Mouse (Mus musculus): ENCODE data around the gene Taf3. TPM values are rescaled to one million over a fixed set of nuclear protein-coding genes. Genes with fewer than 3 reads are reported as not detected.

The Taf3 gene
- total RNA-seq, 2 experiments from 2014 or later: 13.9 to 15.4 TPM

DNA sequence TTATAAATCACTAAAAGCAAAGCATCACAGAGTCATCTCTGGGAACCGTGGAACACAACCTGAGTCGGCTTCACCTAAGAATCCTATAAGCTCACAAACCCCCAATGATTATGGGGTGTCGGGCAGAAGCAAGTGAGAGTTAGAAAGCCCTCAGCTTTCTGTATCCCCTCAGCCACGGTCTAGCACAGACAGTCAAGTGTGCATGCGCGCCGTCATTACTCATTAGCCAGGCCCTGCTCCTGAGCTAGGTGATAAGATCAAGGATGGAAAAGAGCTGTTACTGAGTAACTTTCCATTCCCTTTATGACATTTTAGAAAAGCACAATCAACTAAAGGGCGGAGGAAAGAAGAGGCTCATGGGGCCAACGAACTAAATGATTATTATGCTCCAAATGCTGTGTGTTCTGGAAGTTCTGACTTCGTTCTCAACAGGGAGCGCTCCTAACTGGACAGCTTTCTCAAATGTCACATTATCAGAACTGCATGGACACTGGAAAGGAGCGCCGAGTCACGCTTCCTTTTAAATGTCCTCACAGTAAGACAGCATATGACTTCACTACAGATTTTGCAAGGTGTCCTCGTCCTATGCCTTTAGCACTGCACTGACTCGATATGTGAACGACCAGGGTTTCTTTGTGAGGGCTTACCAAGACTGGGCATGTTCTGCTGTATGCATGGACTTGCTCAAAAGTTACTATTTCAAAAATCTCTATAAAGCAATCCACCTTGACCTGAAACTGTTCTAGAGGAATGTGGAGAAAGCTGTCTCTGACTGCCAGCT lies 129.5 kb downstream of the Taf3 start:
- no peak for DNase-seq (ENCODE audit: low spot score in 2 of 2)
- Histone ChIP-seq H3K4me3 (no peak overlapping the region), H3K27ac (no peak overlapping the region)
- TF ChIP-seq CTCF (conservative IDR thresholded peaks at IDR 0.05): no peak

GRCm38 (mm10) chr2:9917602-9918001 lies 130.8 kb downstream of the Taf3 start:
- H3K4me3 ChIP-seq: no peak overlapping the region
- no peak overlapping the region for H3K27ac ChIP-seq
- TF ChIP-seq CTCF (conservative IDR thresholded peaks at IDR 0.05): no peak
- DNase-seq (ENCODE audit: low spot score in 2 of 2): peak; percentile 2 to 18

- no peak overlapping the region for H3K27ac ChIP-seq
- no peak overlapping the region for H3K4me3 ChIP-seq
- DNase-seq (ENCODE audit: low spot score in 2 of 2): no peak
- no peak for TF ChIP-seq CTCF (conservative IDR thresholded peaks at IDR 0.05)
Observed at GRCm38 (mm10) chr2:9905995-9906394, 142.4 kb downstream of the Taf3 start.

DNA sequence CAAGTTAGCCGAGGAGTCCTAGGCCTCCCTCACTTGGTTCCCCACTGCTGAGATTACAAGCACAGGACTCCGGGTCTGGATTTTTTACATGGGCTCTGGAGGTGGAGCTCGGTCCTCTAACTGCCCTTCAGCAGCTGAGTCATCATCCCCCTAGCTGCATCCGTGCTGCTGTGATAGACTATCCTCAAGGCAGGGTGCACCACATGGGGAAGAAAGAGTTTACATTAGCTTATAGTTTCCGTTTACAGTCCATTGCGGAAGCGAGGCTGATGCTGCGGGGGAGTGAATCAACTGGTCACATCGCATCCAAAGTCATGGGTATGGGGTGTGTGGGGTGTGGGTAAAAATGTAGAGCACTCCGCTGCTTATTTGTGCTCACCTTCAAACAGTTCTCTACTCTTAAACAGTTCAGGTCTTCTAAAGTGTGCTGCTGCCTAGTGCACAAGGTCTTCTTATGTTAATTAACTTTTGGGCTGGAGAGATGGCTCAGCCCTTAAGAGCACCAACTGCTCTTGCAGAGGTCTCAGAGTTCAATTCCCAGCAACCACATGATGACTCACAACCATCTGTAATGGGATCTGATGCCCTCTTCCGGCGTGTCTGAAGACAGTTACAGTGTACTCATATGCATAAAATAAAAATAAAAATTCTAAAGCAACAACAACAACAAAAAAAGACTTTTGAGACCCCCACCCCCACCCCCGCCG lies 144.4 kb downstream of the Taf3 start:
- DNase-seq (ENCODE audit: low spot score in 2 of 2): no peak
- Histone ChIP-seq H3K27ac (no peak overlapping the region), H3K4me3 (no peak overlapping the region)
- TF ChIP-seq CTCF (conservative IDR thresholded peaks at IDR 0.05): no peak

DNA sequence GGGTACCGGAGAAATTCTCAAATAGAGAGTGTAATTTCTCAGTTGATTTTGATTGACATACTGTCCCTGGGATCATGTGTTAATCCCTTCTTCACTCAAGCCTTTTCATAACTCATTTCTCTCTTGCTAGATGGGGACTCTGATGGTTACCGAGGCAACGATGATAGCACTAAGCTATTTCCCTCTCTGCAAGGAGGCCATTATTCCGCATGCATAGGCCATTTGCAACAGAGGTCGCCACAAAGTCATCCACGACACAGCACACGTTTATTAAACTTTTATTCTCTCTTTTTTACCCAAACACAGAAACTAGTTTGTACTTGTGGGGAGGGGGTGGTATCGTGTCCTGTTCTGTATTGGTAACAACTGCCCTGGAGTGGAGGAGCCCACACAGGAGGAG lies 150.6 kb downstream of the Taf3 start:
- Histone ChIP-seq H3K4me3 (no peak overlapping the region), H3K27ac (no peak overlapping the region)
- no peak for TF ChIP-seq CTCF (conservative IDR thresholded peaks at IDR 0.05)
- no peak for DNase-seq (ENCODE audit: low spot score in 2 of 2)

DNA sequence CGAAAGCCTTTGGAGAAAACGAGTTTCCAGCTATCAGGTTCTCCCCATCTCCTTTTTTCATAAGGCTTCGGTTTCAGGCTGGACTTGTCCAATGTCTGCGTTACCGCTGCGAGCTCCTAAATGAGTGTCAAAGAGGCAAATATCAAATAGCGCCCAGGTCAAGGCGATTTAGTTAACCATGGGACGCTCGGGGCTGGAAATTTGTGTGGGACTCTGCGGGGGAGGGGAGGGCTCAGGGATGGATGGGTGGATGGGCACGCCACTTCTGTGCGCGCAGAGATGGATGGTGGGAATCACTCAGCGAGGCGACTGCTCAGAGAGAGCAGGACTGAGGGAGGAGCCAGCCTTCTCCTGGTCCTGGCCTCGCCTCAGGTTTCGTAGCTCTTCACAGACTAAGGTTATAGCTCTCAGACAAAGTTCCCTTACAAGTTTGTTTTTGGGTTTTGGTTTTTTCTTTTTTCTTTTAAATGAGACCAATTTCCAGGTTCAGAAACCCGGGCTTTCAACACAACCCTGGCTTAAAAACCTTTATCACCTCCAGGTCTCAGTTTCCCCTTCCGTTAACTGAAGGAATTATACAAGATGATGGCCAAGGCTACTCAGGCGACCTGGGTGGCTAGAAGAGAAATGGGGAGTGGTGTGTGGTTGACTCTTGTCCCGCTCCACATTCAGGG lies 152.2 kb downstream of the Taf3 start:
- no peak for DNase-seq (ENCODE audit: low spot score in 2 of 2)
- TF ChIP-seq CTCF (conservative IDR thresholded peaks at IDR 0.05): no peak
- Histone ChIP-seq H3K4me3 (no peak overlapping the region), H3K27ac (no peak overlapping the region)

DNA sequence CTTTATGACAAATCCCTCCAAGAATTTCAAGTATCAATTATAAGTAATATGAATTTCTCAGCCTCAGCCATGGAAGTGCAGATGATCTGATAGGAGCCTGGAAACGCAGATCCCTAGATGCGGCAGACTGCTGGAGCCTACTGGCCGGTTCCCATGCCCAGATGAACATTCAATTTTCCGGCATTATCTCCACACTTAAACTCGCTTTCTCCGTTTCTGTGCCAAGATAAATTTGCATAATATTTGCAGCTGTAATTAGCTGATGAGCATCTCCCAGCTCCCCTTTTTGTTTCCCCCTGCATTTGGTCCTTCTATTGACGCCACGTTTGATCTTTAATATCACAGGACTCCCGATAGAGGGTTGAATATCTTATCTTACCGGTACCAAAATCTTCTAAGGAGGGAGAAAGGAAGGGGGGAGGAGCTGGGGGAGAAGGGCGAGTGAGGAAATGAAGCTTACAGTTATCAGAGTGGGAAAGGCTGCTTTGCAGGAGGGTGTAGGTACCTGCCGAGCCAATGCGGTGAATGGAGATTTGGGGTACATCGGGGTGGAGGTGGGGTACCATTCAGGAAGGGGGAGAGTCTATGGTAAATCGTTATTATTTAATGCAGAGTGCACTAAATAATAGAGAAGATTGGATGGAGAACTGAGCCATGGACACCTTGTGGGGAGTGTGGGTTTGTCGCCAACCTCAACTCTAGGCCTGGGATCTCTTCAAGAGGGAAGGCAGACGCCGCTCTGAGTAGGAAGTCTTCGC lies 153.4 kb downstream of the Taf3 start:
- H3K27ac ChIP-seq: no peak overlapping the region
- no peak for DNase-seq (ENCODE audit: low spot score in 2 of 2)
- no peak for TF ChIP-seq CTCF (conservative IDR thresholded peaks at IDR 0.05)
- no peak overlapping the region for H3K4me3 ChIP-seq

DNA sequence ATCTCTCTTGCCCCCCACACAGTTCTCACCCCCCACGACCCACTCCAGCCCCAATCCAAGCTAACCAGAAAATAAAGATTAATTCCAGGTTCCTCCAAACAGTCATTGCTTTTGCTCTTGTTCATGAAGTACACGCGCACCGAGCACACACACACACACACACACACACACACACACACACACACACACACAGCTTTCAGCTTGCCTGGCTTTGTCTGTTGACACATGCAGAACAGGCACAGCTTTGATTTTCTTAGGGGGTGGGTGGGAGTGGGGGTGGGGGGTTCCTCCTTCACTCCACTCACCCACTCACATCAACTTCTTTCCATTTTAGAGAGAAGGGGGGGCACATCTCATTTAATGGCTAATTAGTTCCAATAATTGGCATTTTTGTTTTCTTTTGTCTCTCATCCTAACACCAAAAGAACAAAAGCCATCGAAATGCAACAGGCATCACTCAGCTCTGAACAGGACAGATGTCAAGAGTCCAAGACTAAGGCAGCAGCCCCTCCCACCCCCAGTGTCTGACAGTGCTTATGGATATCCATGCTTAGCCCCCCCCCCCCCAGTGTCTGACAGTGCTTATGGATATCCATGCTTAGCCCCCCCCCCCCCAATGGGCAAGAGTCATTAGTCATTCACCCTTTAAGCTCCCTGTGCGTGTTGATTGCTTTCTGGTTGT lies 155.0 kb downstream of the Taf3 start:
- TF ChIP-seq CTCF (conservative IDR thresholded peaks at IDR 0.05): no peak
- no peak overlapping the region for H3K4me3 ChIP-seq
- no peak overlapping the region for H3K27ac ChIP-seq
- no peak for DNase-seq (ENCODE audit: low spot score in 2 of 2)

- no peak for DNase-seq (ENCODE audit: low spot score in 2 of 2)
- Histone ChIP-seq H3K4me3 (no peak overlapping the region), H3K27ac (no peak overlapping the region)
- no peak for TF ChIP-seq CTCF (conservative IDR thresholded peaks at IDR 0.05)
Observed at GRCm38 (mm10) chr2:9892541-9892940, 155.9 kb downstream of the Taf3 start.

GRCm38 (mm10) chr2:9890906-9891305 lies 157.5 kb downstream of the Taf3 start:
- TF ChIP-seq CTCF (conservative IDR thresholded peaks at IDR 0.05): no peak
- Histone ChIP-seq H3K4me3 (no peak overlapping the region), H3K27ac (no peak overlapping the region)
- DNase-seq (ENCODE audit: low spot score in 2 of 2): no peak

DNA sequence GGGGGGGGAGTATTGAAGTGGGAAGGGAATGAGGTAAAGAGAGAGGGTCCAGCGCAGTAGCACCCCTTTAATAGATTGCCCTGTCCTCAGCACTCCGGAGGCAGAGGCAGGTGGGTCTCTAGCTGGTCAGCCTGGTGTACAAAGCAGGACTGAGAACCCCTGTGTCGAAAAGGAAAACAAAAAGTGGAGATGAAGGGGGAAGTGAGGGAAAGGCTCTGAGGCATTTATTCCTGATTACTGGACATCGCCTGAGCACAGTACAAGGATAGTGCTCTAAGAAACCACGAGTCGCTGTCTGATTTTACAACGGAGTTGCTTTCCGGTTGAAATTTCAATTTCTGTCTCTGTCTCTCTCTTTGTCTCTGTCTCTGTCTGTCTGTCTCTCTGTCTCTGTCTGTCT lies 158.1 kb downstream of the Taf3 start:
- Histone ChIP-seq H3K4me3 (no peak overlapping the region), H3K27ac (no peak overlapping the region)
- TF ChIP-seq CTCF (conservative IDR thresholded peaks at IDR 0.05): no peak
- no peak for DNase-seq (ENCODE audit: low spot score in 2 of 2)

GRCm38 (mm10) chr2:9889651-9890183 lies 158.7 kb downstream of the Taf3 start, which contains the start of gene Gata3:
Gene Gata3 (minus strand): TSS chr2:9890034.
- Histone ChIP-seq H3K27ac (no peak within 1 kb of the TSS), H3K4me3 (no peak within 1 kb of the TSS)
- TF ChIP-seq CTCF (conservative IDR thresholded peaks at IDR 0.05): no peak
- DNase-seq (ENCODE audit: low spot score in 2 of 2): no peak
